Comparison of ENCODE assay signal across 31 mouse cellular contexts in the genomic region with DNA sequence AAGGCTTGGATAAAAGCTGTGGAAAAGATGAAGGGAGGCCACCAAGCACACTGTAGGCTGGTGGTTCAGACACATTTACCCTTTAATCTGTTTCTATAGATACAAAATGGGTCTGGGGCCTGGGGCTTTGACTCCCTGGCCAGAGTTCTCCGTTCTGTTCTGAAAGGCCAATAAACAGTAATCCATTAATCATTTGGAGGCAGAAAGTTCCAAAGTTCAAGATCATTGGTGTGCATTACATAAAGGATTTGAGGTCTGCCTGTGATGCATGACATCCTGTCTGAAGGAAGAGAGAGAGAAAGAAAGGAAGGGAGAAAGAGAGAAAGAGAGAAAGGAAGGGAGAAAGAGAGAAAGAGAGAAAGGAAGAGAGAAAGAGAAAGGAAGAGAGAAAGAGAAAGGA. TPM values are rescaled to one million over a fixed set of nuclear protein-coding genes. Genes with fewer than 3 reads are reported as not detected.
A peak's percentile ranks its signal among the peaks of the same experiment; 100 is the strongest.
DNase-seq lines count a peak whose midpoint lies in the region; ATAC-seq and TF ChIP-seq lines count a peak whose summit lies in the region.
"Had no signal": no experiment of that assay in that cellular context is flagged by ENCODE, and none has a peak within 500 bp of the region (broad histone marks: within the 10 kb centered on the region; RNA-seq: fewer than 3 reads in every experiment).

No protein-coding gene starts in this region.

- TF ChIP-seq CTCF in liver, adult 2 months (IDR thresholded peaks at IDR 0.05; ENCODE audit: low read depth, low read length), result no peak

- H3K79me2 ChIP-seq in liver, adult 2 months (ENCODE audit: control insufficient read depth, insufficient read depth, low read length), result no peaks in the 10 kb centered on the region

- ATAC-seq in kidney, embryonic 14.5 days (ENCODE audit: low FRiP score, low TSS enrichment), result no peak
- ATAC-seq: activated CD4-positive, CD25-positive, alpha-beta regulatory T cell, adult 4 months; forebrain, embryonic 13.5 days; forebrain, embryonic 16.5 days had no signal

- H3K4me1 ChIP-seq in kidney, embryonic 14.5 days (ENCODE audit: control insufficient read depth, insufficient read depth, low read length), result no peaks in the 10 kb centered on the region
- H3K4me1 ChIP-seq in liver, adult 2 months (ENCODE audit: control insufficient read depth, insufficient read depth, low read length), result peaks cover 6% of the 10 kb centered on the region
- H3K4me1 ChIP-seq: forebrain, embryonic 10.5 days; forebrain, embryonic 13.5 days; heart, embryonic 10.5 days; heart, embryonic 13.5 days had no signal

- H3K27me3 ChIP-seq in kidney, embryonic 14.5 days (ENCODE audit: control insufficient read depth, insufficient read depth, low read length), result no peaks in the 10 kb centered on the region
- H3K27me3 ChIP-seq in liver, adult 2 months (ENCODE audit: control insufficient read depth, insufficient read depth, low read length), result no peaks in the 10 kb centered on the region
- H3K27me3 ChIP-seq: forebrain, embryonic 13.5 days; heart, embryonic 13.5 days had no signal

- H3K36me3 ChIP-seq in kidney, embryonic 14.5 days (ENCODE audit: control insufficient read depth, insufficient read depth, low read length), result no peaks in the 10 kb centered on the region
- H3K36me3 ChIP-seq in liver, adult 2 months (ENCODE audit: control insufficient read depth, insufficient read depth, low read length), result no peaks in the 10 kb centered on the region
- H3K36me3 ChIP-seq: forebrain, embryonic 10.5 days; heart, embryonic 10.5 days; heart, embryonic 13.5 days had no signal

- DNase-seq in kidney, adult 11 months, result peak; percentile 13
- DNase-seq in kidney, adult 8-10 months, result peak; percentile 30 to 70
- DNase-seq in kidney, postnatal 10 days, result no peak
- DNase-seq in liver, adult 2 months (ENCODE audit: extremely low read depth, low read depth, low spot score), result peak; percentile 58
- DNase-seq in liver, result no peak
- DNase-seq: adrenal gland, postnatal 10 days; adrenal gland, postnatal 36 days; cerebellum, adult 18-20 months; cerebellum, adult 9-10 months; cerebellum, postnatal 14 days; gastrocnemius, postnatal 10 days; gastrocnemius, postnatal 36 days; heart, adult 2 months; heart, postnatal 14 days; heart, postnatal 4 days had no signal

- H3K9ac ChIP-seq in kidney, embryonic 14.5 days (ENCODE audit: low read depth, low read length), result no peak overlapping the region
- no peak overlapping the region for H3K9ac ChIP-seq in liver, adult 2 months (ENCODE audit: low read depth, low read length)
- H3K9ac ChIP-seq: forebrain, embryonic 13.5 days; heart, embryonic 13.5 days; hindbrain, embryonic 14.5 days had no signal

- TF ChIP-seq POLR2A in liver, adult 2 months (IDR thresholded peaks at IDR 0.05; ENCODE audit: extremely low read depth, insufficient read depth, low read length), result no peak

- WGBS in kidney, embryonic 14.5 days, result 23% methylated on average over 1 of the region's 1 CpGs
- WGBS in liver, adult 2 months, result 7% methylated on average over 1 of the region's 1 CpGs

- H3K4me2 ChIP-seq in kidney, embryonic 14.5 days (replicated peaks; ENCODE audit: low read depth, low read length), result no peak overlapping the region
- H3K4me2 ChIP-seq: forebrain, embryonic 13.5 days; heart, embryonic 13.5 days; hindbrain, embryonic 14.5 days had no signal

- no peaks in the 10 kb centered on the region for H3K9me3 ChIP-seq in kidney, embryonic 14.5 days (ENCODE audit: control insufficient read depth, low read length)
- H3K9me3 ChIP-seq: forebrain, embryonic 10.5 days; forebrain, embryonic 13.5 days; heart, embryonic 10.5 days; heart, embryonic 13.5 days had no signal

- H3K27ac ChIP-seq in kidney, embryonic 14.5 days (ENCODE audit: low read depth, low read length), result no peak overlapping the region
- H3K27ac ChIP-seq in liver, adult 2 months (replicated peaks; ENCODE audit: insufficient read depth, low read depth, low read length), result no peak overlapping the region
- H3K27ac ChIP-seq: forebrain, embryonic 10.5 days; forebrain, embryonic 13.5 days; heart, adult 2 months; heart, embryonic 10.5 days; heart, embryonic 13.5 days; hindbrain, embryonic 14.5 days had no signal

- no peak overlapping the region for H3K4me3 ChIP-seq in kidney, embryonic 14.5 days (ENCODE audit: low read length)
- no peak overlapping the region for H3K4me3 ChIP-seq in liver, adult 2 months (ENCODE audit: insufficient read depth, low read depth, low read length)
- H3K4me3 ChIP-seq: forebrain, embryonic 10.5 days; forebrain, embryonic 13.5 days; heart, adult 2 months; heart, embryonic 10.5 days; heart, embryonic 13.5 days had no signal

RNA-seq across cellular contexts. Expression of gene Fbxw15, which starts 2.5 kb away (rescaled TPM):
- polyA plus RNA-seq in kidney, embryonic 14.5 days (2014; fragmentation: Nextera tagmentation; extraction: Ambion mirVana), result 0.43 and 0.79 TPM in 2 replicates
- total RNA-seq in liver, adult 2 months (2014; rRNA removed), result not detected in 2 replicates
- not detected in 2 replicates for polyA plus RNA-seq in liver, adult 2 months (2012; rRNA removed)
- total RNA-seq: adrenal gland, adult 18-20 months; adrenal gland, postnatal 10 days; adrenal gland, postnatal 36 days; ES-E14; gastrocnemius, adult 18-20 months; gastrocnemius, postnatal 10 days; gastrocnemius, postnatal 36 days; granulocyte monocyte progenitor cell, adult 5-6 weeks; heart, adult 2 months; heart, postnatal 14 days; heart, postnatal 4 days had no signal
- polyA plus RNA-seq: activated CD4-positive, CD25-positive, alpha-beta regulatory T cell, adult 4 months; embryonic facial prominence, embryonic 11.5 days; embryonic facial prominence, embryonic 14.5 days; forebrain, embryonic 10.5 days; forebrain, embryonic 13.5 days; forebrain, embryonic 16.5 days; heart, adult 2 months; heart, embryonic 10.5 days; heart, embryonic 13.5 days; heart, embryonic 16.5 days; hindbrain, embryonic 11.5 days; hindbrain, embryonic 14.5 days had no signal

Comparison
In these comparisons a context has a peak if more than half of its experiments do, and no peak if none do; other contexts are left out.
1. DNase-seq: peak in kidney, adult 11 months (single experiment), kidney, adult 8-10 months (2 of 2) and liver, adult 2 months (single experiment); none in kidney, postnatal 10 days (single experiment) and liver (single experiment).